Mouse (Mus musculus) CD4-positive naive resting alpha-beta T cell, adult 57 days (primary cell): Measurements from ENCODE around the gene Krtap5-4. TPM values are rescaled to one million over a fixed set of nuclear protein-coding genes. Genes with fewer than 3 reads are reported as not detected.

Source experiments
- total RNA-seq: library from RNA; stranded (reverse); gene quantifications from one replicate; pipeline ENCODE4 v1.2.4, GENCODE M21; 2023

Krtap5-4 gene
- not detected for total RNA-seq

DNA sequence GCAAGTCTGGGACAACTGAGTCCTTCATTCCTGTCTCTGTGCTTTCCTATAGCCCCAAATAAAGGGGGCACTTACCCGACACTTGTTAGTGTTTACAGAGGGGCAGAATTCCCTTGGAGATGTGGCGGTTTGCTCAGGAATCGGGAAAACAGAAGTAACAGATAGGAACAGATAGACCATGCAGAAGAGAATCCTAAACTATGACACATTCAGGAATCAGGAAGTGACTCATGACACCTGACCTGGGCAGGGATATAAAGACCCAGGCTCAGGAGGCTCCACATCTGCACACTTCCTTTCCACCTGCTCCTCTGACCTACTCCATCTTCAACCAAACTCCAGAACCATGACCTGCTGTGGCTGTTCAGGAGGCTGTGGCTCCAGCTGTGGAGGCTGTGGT is at the start of gene Krtap5-4:
Krtap5-4 (plus strand) TSS at position 301 of the 400 bp plus-strand sequence.

DNA sequence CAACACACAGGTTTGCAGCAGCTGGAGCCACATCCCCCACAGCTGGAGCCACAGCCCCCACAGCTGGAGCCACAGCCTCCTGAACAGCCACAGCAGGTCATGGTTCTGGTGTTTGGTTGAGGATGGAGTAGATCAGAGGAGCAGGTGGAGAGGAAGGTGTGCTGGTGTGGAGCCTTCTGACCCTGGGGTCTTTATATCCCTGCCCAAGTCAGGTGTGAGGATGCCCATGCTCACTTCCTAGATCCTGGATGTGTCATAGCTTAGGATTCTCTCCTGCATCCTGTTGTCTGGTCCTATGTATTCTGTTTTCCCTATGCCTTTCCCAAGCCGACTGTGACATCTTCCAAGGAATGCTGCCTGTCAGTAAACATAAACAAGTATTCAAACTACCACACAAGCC is 45.1 kb upstream of the Krtap5-4 start, which contains the start of gene Gm2431:
Gm2431 (minus strand) TSS at position 101 of the 400 bp plus-strand sequence.

DNA sequence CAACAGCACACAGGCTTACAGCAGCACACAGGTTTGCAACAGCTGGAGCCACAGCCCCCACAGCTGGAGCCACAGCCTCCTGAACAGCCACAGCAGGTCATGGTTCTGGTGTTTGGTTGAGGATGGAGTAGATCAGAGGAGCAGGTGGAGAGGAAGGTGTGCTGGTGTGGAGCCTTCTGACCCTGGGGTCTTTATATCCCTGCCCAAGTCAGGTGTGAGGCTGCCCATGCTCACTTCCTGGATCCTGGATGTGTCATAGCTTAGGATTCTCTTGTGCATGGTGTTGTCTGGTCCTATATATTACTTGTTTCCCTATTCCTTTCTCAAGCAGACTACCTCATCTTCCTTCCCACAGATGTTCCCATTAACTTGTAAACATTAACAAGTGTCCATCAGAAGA is 29.1 kb upstream of the Krtap5-4 start, which contains the start of gene Gm4559:
Gm4559 (minus strand) TSS at position 101 of the 400 bp plus-strand sequence.

GRCm38 (mm10) chr7:142297018-142297417 is 6.3 kb upstream of the Krtap5-4 start, which contains the start of gene Krtap5-1:
TSS of gene Krtap5-1 (minus strand) at chr7:142297118.

Other genes starting within 250 kb of the Krtap5-4 start
- gene Mob2, start 242.5 kb upstream of the Krtap5-4 start, total RNA-seq: 59.4 TPM
- 5.1 TPM for gene Dusp8, start 207.7 kb upstream of the Krtap5-4 start, total RNA-seq
- not detected for gene Gm45618, start 182.8 kb upstream of the Krtap5-4 start, total RNA-seq
- gene Gm39115, start 167.5 kb upstream of the Krtap5-4 start, total RNA-seq: not detected
- gene Gm45337, start 158.9 kb upstream of the Krtap5-4 start, total RNA-seq: not detected
- gene Gm29735, start 146.4 kb upstream of the Krtap5-4 start, total RNA-seq: not detected
- gene Gm4553, start 137.8 kb upstream of the Krtap5-4 start, total RNA-seq: not detected
- gene Krtap5-2, start 127.5 kb upstream of the Krtap5-4 start, total RNA-seq: not detected
- gene Gm10153, start 113.2 kb upstream of the Krtap5-4 start, total RNA-seq: not detected
- not detected for gene Krtap5-3, start 102.2 kb upstream of the Krtap5-4 start, total RNA-seq
- gene Gm7579, start 91.7 kb upstream of the Krtap5-4 start, total RNA-seq: not detected
- not detected for gene Krtap5-5, start 73.6 kb upstream of the Krtap5-4 start, total RNA-seq
- gene Gm40460, start 62.5 kb upstream of the Krtap5-4 start, total RNA-seq: not detected
- gene Gm2431, start 45.2 kb upstream of the Krtap5-4 start, total RNA-seq: not detected
- not detected for gene Gm4559, start 29.2 kb upstream of the Krtap5-4 start, total RNA-seq
- gene Krtap5-1, start 6.4 kb upstream of the Krtap5-4 start, total RNA-seq: not detected
- 6.4 TPM for gene Ifitm10, start 70.2 kb downstream of the Krtap5-4 start, total RNA-seq
- gene Gm49369, start 79.1 kb downstream of the Krtap5-4 start, total RNA-seq: 0.83 TPM
- gene Ctsd, start 84.5 kb downstream of the Krtap5-4 start, total RNA-seq: 233 TPM
- not detected for gene Syt8, start 131.3 kb downstream of the Krtap5-4 start, total RNA-seq
- gene Tnni2, start 138.3 kb downstream of the Krtap5-4 start, total RNA-seq: not detected
- 603 TPM for gene Lsp1, start 157.3 kb downstream of the Krtap5-4 start, total RNA-seq
- 35.6 TPM for gene Tnnt3, start 195.3 kb downstream of the Krtap5-4 start, total RNA-seq
- gene Mrpl23, start 229.1 kb downstream of the Krtap5-4 start, total RNA-seq: 19.6 TPM